Mouse (Mus musculus) liver, embryonic 14.5 days (tissue): ENCODE results near the gene Dmac2. TPM values are rescaled to one million over a fixed set of nuclear protein-coding genes. Genes with fewer than 3 reads are reported as not detected.

ENCODE experiments used
- ATAC-seq: fragments of 200-750 bp; cut with Nextera tagmentation; 2 replicates; pipeline ENCODE4 v1.8.0; 2017; ENCODE audit warnings: moderate number of reproducible peaks, mild to moderate bottlenecking, moderate library complexity; ENCODE audit not compliant: insufficient read depth
- DNase-seq, 3 experiments: peaks; one replicate each; pipeline ENCODE4 v3.0.0-alpha.2; 2012 to 2013; ENCODE audit warnings: low read depth in 3 of 3, low spot score in 3 of 3
- H3K27ac ChIP-seq: fragments of 300-500 bp; sonication (generic); 2 replicates; pipeline ENCODE4 v1.5.1; 2014; ENCODE audit warnings: moderate library complexity, mild to moderate bottlenecking, control low read depth, inconsistent platforms
- H3K27me3 ChIP-seq: fragments of 300-500 bp; sonication (generic); 2 replicates; pipeline ENCODE4 v1.6.1; 2014; ENCODE audit warnings: mild to moderate bottlenecking, low read length, moderate library complexity; ENCODE audit not compliant: control insufficient read depth, insufficient read depth
- H3K36me3 ChIP-seq: fragments of 300-500 bp; sonication (generic); replicated peaks from 2 replicates; pipeline ENCODE4 v1.6.1; 2014; ENCODE audit warnings: low read depth; ENCODE audit not compliant: control insufficient read depth, insufficient read depth
- H3K4me1 ChIP-seq, 2 experiments: fragments of 200-500 bp in 1 of 2; fragments of 300-500 bp in 1 of 2; sonication (generic) in 1 of 2; replicated peaks; 2 replicates each; pipeline ENCODE4 v1.6.1; 2012 to 2014; ENCODE audit warnings: antibody characterized with exemption in 1 of 2, inconsistent platforms in 1 of 2, low read length in 1 of 2; ENCODE audit not compliant: control insufficient read depth in 2 of 2, insufficient read depth in 2 of 2
- H3K4me2 ChIP-seq: fragments of 300-500 bp; sonication (generic); 2 replicates; pipeline ENCODE4 v1.6.1; 2014; ENCODE audit warnings: low read depth, mild to moderate bottlenecking, control low read depth, moderate library complexity
- H3K4me3 ChIP-seq, 2 experiments: fragments of 200-500 bp in 1 of 2; fragments of 300-500 bp in 1 of 2; sonication (generic) in 1 of 2; 2 replicates each; pipeline ENCODE4 v1.5.1; 2012 to 2014; ENCODE audit warnings: low read depth in 2 of 2, low read length in 2 of 2, mild to moderate bottlenecking in 2 of 2, control low read depth in 1 of 2, inconsistent platforms in 1 of 2, moderate library complexity in 1 of 2; ENCODE audit not compliant: insufficient read depth in 1 of 2
- H3K9ac ChIP-seq: fragments of 300-500 bp; sonication (generic); replicated peaks from 2 replicates; pipeline ENCODE4 v1.6.1; 2014; ENCODE audit warnings: mild to moderate bottlenecking, control low read depth, moderate library complexity
- H3K9me3 ChIP-seq: fragments of 300-500 bp; sonication (generic); 2 replicates; pipeline ENCODE4 v1.6.1; 2016; ENCODE audit warnings: low read length, mixed read lengths; ENCODE audit not compliant: control insufficient read depth
- CTCF ChIP-seq: IDR thresholded peaks from 2 replicates; pipeline ENCODE4 v1.5.1; 2016; ENCODE audit warnings: antibody characterized with exemption, low read depth, control low read depth
- EP300 ChIP-seq: IDR thresholded peaks from 2 replicates; pipeline ENCODE4 v1.6.1; 2016; ENCODE audit warnings: antibody characterized with exemption, low read depth
- WGBS: fragments of 180-500 bp; shearing (Covaris S2); extraction: QIAGEN DNeasy Blood & Tissue Kit; methylation state at CpG from one replicate; pipeline ENCODE4 v1.1.7; 2014; ENCODE audit not compliant: insufficient replicate concordance; 5-methylcytosine and 5-hydroxymethylcytosine counted together
- polyA plus RNA-seq, 2 experiments: library from polyadenylated mRNA; depleted of rRNA in 1 of 2; stranded (reverse) in 1 of 2; unstranded in 1 of 2; fragments of >200 nt; fragmentation: Nextera tagmentation in 1 of 2; extraction: Ambion mirVana in 1 of 2; gene quantifications; 2 replicates each; pipeline versions ENCODE4 v1.2.1 to v1.2.3; 2012 to 2014

Dmac2 gene
- polyA plus RNA-seq, 2 experiments = 6.9 to 8.1 TPM

- Histone ChIP-seq H3K9me3 (no peaks in the 10 kb centered on the region), H3K27me3 (no peaks in the 10 kb centered on the region), H3K4me1 (peaks cover 7 to 17% of the 10 kb centered on the region in 2 experiments), H3K36me3 (no peaks in the 10 kb centered on the region), H3K4me3 (peak within 1 kb of the TSS; percentile 78 to 92), H3K9ac (peak within 1 kb of the TSS; percentile 73), H3K4me2 (peak within 1 kb of the TSS; percentile 93), H3K27ac (no peak within 1 kb of the TSS)
- DNase-seq (peak; percentile 99), ATAC-seq (peak; percentile 97)
- no peak for TF ChIP-seq CTCF
- peak; percentile 63; the same call in 1 of the 2 replicates for TF ChIP-seq EP300
- WGBS = under 1% methylated on average over 50 of the region's 50 CpGs
These were observed 39.7 kb downstream of the Dmac2 start, which contains the start of the genes Bckdha and Exosc5 for GRCm38 (mm10) chr7:25658657-25659472. Gene Bckdha (minus strand): TSS chr7:25658981. Gene Exosc5 (plus strand): TSS chr7:25659164.

- Histone ChIP-seq H3K4me2 (no peak overlapping the region), H3K4me3 (no peak overlapping the region), H3K9ac (no peak overlapping the region), H3K27ac (no peak overlapping the region), H3K36me3 (peaks cover 6% of the 10 kb centered on the region), H3K4me1 (no peaks in the 10 kb centered on the region), H3K9me3 (no peaks in the 10 kb centered on the region), H3K27me3 (no peaks in the 10 kb centered on the region)
- TF ChIP-seq EP300 (no peak), CTCF (no peak)
- no peak for ATAC-seq
- DNase-seq = no peak
- 88% methylated on average over 8 of the region's 8 CpGs for WGBS
These were observed 47.2 kb downstream of the Dmac2 start for GRCm38 (mm10) chr7:25666381-25666780.

DNA sequence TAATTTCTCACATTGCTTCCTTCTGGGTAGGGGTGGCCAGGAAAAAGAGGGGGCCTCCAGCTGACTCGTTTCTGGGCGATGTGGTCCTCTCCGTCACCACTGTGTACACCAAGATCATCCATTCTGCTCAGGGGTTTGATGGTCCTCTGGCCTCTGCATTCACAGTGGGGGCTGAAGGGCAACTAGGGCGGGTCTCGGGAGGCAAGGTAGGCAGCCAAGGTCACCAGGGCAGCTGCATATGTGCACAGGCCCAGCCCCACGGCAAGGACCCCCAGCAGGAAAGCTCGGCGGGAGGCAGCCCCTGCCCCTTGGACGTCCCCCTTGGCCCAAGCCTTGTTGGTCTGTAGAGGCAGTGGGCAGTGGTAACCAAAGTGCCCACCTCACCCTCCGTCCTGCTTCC, 49.9 kb downstream of the Dmac2 start:
- WGBS = 64% methylated on average over 10 of the region's 10 CpGs
- H3K27ac ChIP-seq = no peak overlapping the region

GRCm38 (mm10) chr7:25669631-25670030, 50.4 kb downstream of the Dmac2 start:
- Histone ChIP-seq H3K9ac (no peak overlapping the region), H3K36me3 (peaks cover 4% of the 10 kb centered on the region), H3K27me3 (peaks cover 11% of the 10 kb centered on the region), H3K4me2 (no peak overlapping the region), H3K9me3 (no peaks in the 10 kb centered on the region), H3K4me1 (no peaks in the 10 kb centered on the region), H3K27ac (no peak overlapping the region), H3K4me3 (no peak overlapping the region)
- no peak for DNase-seq
- TF ChIP-seq CTCF (no peak), EP300 (no peak)
- ATAC-seq = no peak
- WGBS = 90% methylated on average over 9 of the region's 9 CpGs

More for the DNA sequence above, 49.9 kb downstream of the Dmac2 start:
- no peaks in the 10 kb centered on the region for H3K4me1 ChIP-seq
- H3K36me3 ChIP-seq = peaks cover 6% of the 10 kb centered on the region
- H3K9me3 ChIP-seq = no peaks in the 10 kb centered on the region
- no peak overlapping the region for H3K9ac ChIP-seq
- no peak for TF ChIP-seq CTCF
- no peak for TF ChIP-seq EP300
- no peak for ATAC-seq
- peaks cover 6% of the 10 kb centered on the region for H3K27me3 ChIP-seq
- no peak for DNase-seq
- H3K4me2 ChIP-seq = no peak overlapping the region
- H3K4me3 ChIP-seq = no peak overlapping the region

GRCm38 (mm10) chr7:25670096-25670495, 50.9 kb downstream of the Dmac2 start:
- Histone ChIP-seq H3K27me3 (peaks cover 16% of the 10 kb centered on the region), H3K4me3 (no peak overlapping the region), H3K9me3 (no peaks in the 10 kb centered on the region), H3K4me1 (no peaks in the 10 kb centered on the region), H3K9ac (no peak overlapping the region), H3K27ac (no peak overlapping the region), H3K36me3 (peaks cover under 1% of the 10 kb centered on the region), H3K4me2 (no peak overlapping the region)
- ATAC-seq (no peak), DNase-seq (no peak)
- WGBS = 75% methylated on average over 4 of the region's 4 CpGs
- TF ChIP-seq EP300 (no peak), CTCF (no peak)
